Mouse (Mus musculus) MEL (cell line): Measurements from ENCODE around the gene Tmem234.

Experiments
- CTCF ChIP-seq, 3 experiments: IDR thresholded peaks in 2 of 3; conservative IDR thresholded peaks in 1 of 3; 2 replicates each; pipeline ENCODE4 v1.5.1; 2011 to 2012; ENCODE audit warnings: low read length in 3 of 3, low read depth in 2 of 3, mild to moderate bottlenecking in 2 of 3, improper control_type of control experiment in 1 of 3, inconsistent platforms in 1 of 3, mixed read lengths in 1 of 3, moderate library complexity in 1 of 3; ENCODE audit not compliant: control insufficient read depth in 1 of 3, insufficient read depth in 1 of 3, poor library complexity in 1 of 3, severe bottlenecking in 1 of 3
- MAFK ChIP-seq: IDR thresholded peaks from 2 replicates; pipeline ENCODE4 v1.6.1; 2011; ENCODE audit warnings: low read depth, mild to moderate bottlenecking, low read length, improper control_type of control experiment, borderline replicate concordance

DNA sequence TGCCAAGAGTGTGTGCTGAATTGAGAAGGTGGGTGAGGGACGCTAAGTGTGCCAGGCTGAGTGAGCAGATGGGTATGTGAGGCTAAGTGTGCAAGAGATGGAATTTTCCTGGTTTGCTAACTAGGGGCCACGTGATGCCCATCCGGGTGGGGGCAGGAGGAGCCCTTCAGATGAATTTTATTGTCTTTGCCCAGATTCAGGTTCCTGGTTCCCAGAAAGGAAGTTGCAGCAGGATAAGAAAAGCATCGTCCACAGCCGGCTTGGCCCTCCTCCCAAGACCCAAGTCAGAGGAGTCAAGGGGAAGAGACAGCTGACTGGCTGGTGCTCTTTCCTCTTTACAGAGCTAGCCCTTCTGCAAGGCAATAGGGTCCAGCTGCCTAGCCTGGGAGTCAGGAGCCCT lies 22.0 kb upstream of the Tmem234 start, which contains the start of gene Fam167b:
- no peak for TF ChIP-seq MAFK
- no peak for TF ChIP-seq CTCF (IDR thresholded peaks at IDR 0.05 in 2 of 3, conservative IDR thresholded peaks at IDR 0.05 in 1 of 3; ENCODE audit: control insufficient read depth in 1 of 3, insufficient read depth in 1 of 3, low read depth in 2 of 3, low read length in 3 of 3, poor library complexity in 1 of 3, severe bottlenecking in 1 of 3)
